Mouse (Mus musculus) cortical plate, adult 2 months (tissue): Measurements from ENCODE around the gene Pramel3. TPM values are rescaled to one million over a fixed set of nuclear protein-coding genes. Genes with fewer than 3 reads are reported as not detected.
"Not testable (repeated sequence)": the region's sequence is repeated elsewhere in the genome, so short reads cannot be mapped to it uniquely, and the experiment has no call there.

Experiments
- H3K27ac ChIP-seq: fragments of 200-500 bp; 2 replicates; pipeline ENCODE4 v1.5.1; 2012; ENCODE audit warnings: low read length, control low read depth, inconsistent platforms; ENCODE audit not compliant: insufficient read depth
- H3K4me1 ChIP-seq: fragments of 200-500 bp; 2 replicates; pipeline ENCODE4 v1.6.1; 2011; ENCODE audit warnings: low read length; ENCODE audit not compliant: control insufficient read depth, insufficient read depth
- H3K4me3 ChIP-seq: fragments of 200-500 bp; 2 replicates; pipeline ENCODE4 v1.5.1; 2011; ENCODE audit warnings: mild to moderate bottlenecking, low read length, control low read depth; ENCODE audit not compliant: insufficient read depth
- polyA plus RNA-seq: library from polyadenylated mRNA; depleted of rRNA; stranded (reverse); fragments of >200 nt; gene quantifications from 2 replicates; pipeline ENCODE4 v1.2.3, GENCODE M21; 2012; rRNA removed

The Pramel3 gene
- polyA plus RNA-seq, result not detected in 2 replicates

DNA sequence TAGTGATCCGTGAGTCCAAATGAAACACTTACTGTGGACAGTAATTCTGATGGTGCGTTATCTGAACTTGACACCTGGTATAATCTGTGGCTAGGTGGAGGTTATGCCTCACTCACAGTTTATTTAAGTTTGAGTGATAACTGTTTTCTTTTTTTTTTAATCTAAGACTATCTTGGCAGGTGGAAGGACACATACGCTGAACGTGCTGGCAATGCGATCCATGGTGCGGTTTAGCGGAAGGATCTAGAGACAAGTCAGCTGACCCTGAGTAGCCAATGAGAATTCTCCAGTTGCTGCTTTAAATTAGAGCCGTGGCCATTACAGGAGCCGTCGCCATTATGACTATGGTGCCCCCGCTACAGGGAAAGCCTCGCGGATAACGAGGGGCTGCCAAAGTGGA, at the start of gene Pramel3:
Pramel3 (plus strand) TSS at position 301 of the 400 bp plus-strand sequence.
- not testable (repeated sequence) for H3K4me3 ChIP-seq, H3K27ac ChIP-seq, H3K4me1 ChIP-seq

- H3K4me3 ChIP-seq, H3K27ac ChIP-seq, H3K4me1 ChIP-seq: not testable (repeated sequence)
Measured at GRCm38 (mm10) chrX:135360685-135361084, 58.6 kb downstream of the Pramel3 start.

- not testable (repeated sequence) for H3K27ac ChIP-seq, H3K4me1 ChIP-seq, H3K4me3 ChIP-seq
Measured at GRCm38 (mm10) chrX:135361943-135362342, 59.8 kb downstream of the Pramel3 start.

Other genes with a start within 250 kb of the Pramel3 start
- gene Gm15023, start 124.7 kb upstream of the Pramel3 start, polyA plus RNA-seq, result 0.02 TPM in 1 of 2 replicates, not detected in the other
- 131 and 146 TPM in 2 replicates for gene Tceal6, start 91.6 kb upstream of the Pramel3 start, polyA plus RNA-seq
- gene Gm5128, start 71.0 kb downstream of the Pramel3 start, polyA plus RNA-seq, result not detected in 2 replicates
- 0.06 TPM in 2 replicates for gene Gm7903, start 131.5 kb downstream of the Pramel3 start, polyA plus RNA-seq
- gene AV320801, start 192.3 kb downstream of the Pramel3 start, polyA plus RNA-seq, result 0.02 TPM in 1 of 2 replicates, not detected in the other